14 mouse cellular contexts compared by ENCODE assay signal in the genomic region with DNA sequence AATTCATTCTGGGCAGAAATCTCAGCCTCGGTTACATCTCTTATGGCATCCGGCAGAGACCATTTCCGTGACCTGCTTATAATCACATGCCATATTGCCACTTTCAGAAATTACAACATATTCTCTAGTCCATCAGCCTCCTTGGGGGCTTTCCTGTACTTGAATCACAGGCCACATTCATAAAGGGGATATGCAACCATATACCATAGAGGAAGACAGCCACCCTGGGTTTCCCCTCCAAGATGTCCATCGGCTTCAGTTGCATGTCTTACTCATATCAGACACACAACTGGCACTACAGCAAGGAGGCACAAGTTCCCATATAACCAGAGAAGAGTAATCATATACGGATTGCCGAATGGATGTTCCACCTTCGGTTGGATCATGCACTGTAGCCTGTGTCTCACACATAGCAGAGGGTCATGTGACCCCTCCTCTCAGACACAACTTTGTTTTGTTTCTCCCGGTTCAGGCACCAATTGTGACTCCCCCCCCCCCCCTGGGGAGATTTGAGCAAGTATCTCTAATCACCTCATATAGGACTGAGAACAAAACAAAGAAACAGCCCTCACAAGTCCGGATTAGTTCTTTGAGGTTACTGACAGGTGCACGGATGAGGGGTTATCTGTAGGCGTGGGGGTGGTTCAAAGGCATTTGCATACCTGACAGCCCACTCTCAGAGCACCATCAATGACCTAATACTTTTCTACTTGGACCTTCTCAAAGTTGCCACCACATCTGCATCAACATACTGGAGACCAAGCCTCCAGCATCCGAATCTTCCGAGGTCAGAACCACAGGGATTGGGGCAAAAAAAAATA. TPM values are rescaled to one million over a fixed set of nuclear protein-coding genes. Genes with fewer than 3 reads are reported as not detected.
DNase-seq lines count a peak whose midpoint lies in the region; ATAC-seq lines count a peak whose summit lies in the region.
"Had no signal": no experiment of that assay in that cellular context is flagged by ENCODE, and none has a peak within 500 bp of the region (broad histone marks: within the 10 kb centered on the region; RNA-seq: fewer than 3 reads in every experiment).

No protein-coding gene starts in this region.

- intact Hi-C loops in gastrocnemius, postnatal 36 days (cut with DNase I) = no loop called here

- DNase-seq in A20 (ENCODE audit: low read depth, low spot score) = peak; percentile 90
- DNase-seq in B cell, adult 2 months = peak; percentile 72 to 76
- DNase-seq in thymus, postnatal 14 days = peak; percentile 53
- DNase-seq in gastrocnemius, postnatal 36 days = no peak
- no peak for DNase-seq in heart, adult 9 months (ENCODE audit: low spot score in 2 of 2)
- no peak for DNase-seq in frontal cortex, postnatal 10 days (ENCODE audit: low spot score in 2 of 2)
- DNase-seq: adrenal gland, postnatal 10 days; cerebellum, adult 9-11 months; gastrocnemius, postnatal 14 days; lung, adult 18-20 months had no signal

- peak; percentile 66 for ATAC-seq in granulocyte monocyte progenitor cell, adult 5-6 weeks (replicated peaks; ENCODE audit: poor library complexity, severe bottlenecking)
- ATAC-seq: forebrain, embryonic 13.5 days; intestine, postnatal 0 days had no signal

RNA-seq across cellular contexts. Expression of a gene that starts 1.5 kb away (rescaled TPM):
- total RNA-seq in granulocyte monocyte progenitor cell, adult 5-6 weeks (2014; fragmentation: Nextera tagmentation) = 1.9 and 4.8 TPM in 2 replicates
- 1.4 and 4.7 TPM in 2 replicates for total RNA-seq in granulocyte monocyte progenitor cell, adult 5-6 weeks (2017)
- 1 to 10 TPM in 1 of 2 experiments, not detected in 1; 1.3 TPM for total RNA-seq in gastrocnemius, postnatal 36 days (2021)
- total RNA-seq: layer of hippocampus, postnatal 14 days had no signal

RNA-seq across cellular contexts. Expression of a gene that starts 20.4 kb away (rescaled TPM):
- 1.6 and 2.3 TPM in 2 replicates for total RNA-seq in granulocyte monocyte progenitor cell, adult 5-6 weeks (2014; fragmentation: Nextera tagmentation)
- total RNA-seq in granulocyte monocyte progenitor cell, adult 5-6 weeks (2017) = 1.3 and 1.9 TPM in 2 replicates
- not detected for total RNA-seq in gastrocnemius, postnatal 36 days (2021)

Comparison
In these comparisons a context has a peak if more than half of its experiments do, and no peak if none do; other contexts are left out.
1. DNase-seq: peak in A20 (single experiment), B cell, adult 2 months (2 of 2) and thymus, postnatal 14 days (single experiment); none in gastrocnemius, postnatal 36 days (0 of 2), heart, adult 9 months (0 of 2) and frontal cortex, postnatal 10 days (0 of 2).